Mouse (Mus musculus) adipose tissue, adult 10 weeks (tissue): Measurements from ENCODE around the gene Fbxl7. TPM values are rescaled to one million over a fixed set of nuclear protein-coding genes. Genes with fewer than 3 reads are reported as not detected.

Source experiments
- polyA plus RNA-seq: library from polyadenylated mRNA; stranded (reverse); fragments of 350-450 nt; fragmentation: Illumina TruSeq; extraction: RNeasy Lipid Tissue Mini Kit (QIAGEN cat#74804); gene quantifications from one replicate; pipeline ENCODE4 v1.2.3, GENCODE M21; 2014; ENCODE audit warnings: low read depth, low replicate concordance

Fbxl7 gene
- 2.3 TPM for polyA plus RNA-seq

DNA sequence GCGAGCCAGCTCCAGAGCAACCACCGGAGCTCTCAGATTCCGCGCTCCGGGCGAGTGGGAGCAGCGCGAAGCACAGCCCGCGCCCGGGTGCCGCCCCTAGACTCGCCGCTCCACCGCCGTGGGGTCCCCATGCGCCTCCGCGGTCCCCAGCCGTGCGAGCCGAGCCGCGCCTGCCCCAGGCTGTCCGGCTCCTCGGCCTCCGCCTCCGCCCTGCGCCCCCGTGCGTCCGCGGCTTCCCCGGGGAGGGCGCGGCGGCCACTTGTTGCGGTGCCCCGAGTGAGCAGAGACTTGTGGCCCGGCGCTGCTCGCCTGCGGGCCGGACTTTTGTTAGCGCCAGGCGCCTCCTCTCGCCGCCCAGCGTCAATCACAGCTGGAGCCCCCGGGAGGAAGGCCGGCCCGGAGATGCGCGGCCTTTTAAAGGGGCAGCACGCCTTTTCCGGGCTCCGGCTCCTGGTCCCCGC is at the start of gene Fbxl7:
Gene Fbxl7, minus strand, starts transcription at position 330 of the 461 bp plus-strand sequence.

